Mouse (Mus musculus): Measurements from ENCODE around the gene Ifna11.

Ifna11 gene

GRCm38 (mm10) chr4:88840058-88840457, 20.3 kb downstream of the Ifna11 start:
- in situ Hi-C loops (cut with MboI), result no loop called here

GRCm38 (mm10) chr4:88841438-88841911, 21.7 kb downstream of the Ifna11 start, which contains the start of gene Ifna4:
TSS of gene Ifna4 (plus strand) at chr4:88841861.
- in situ Hi-C loops (cut with MboI), result no loop called here

GRCm38 (mm10) chr4:88845334-88845733, 25.6 kb downstream of the Ifna11 start:
- in situ Hi-C loops (cut with MboI), result no loop called here

GRCm38 (mm10) chr4:88849698-88850097, 29.9 kb downstream of the Ifna11 start, which contains the start of gene Ifna1:
TSS of gene Ifna1 (plus strand) at chr4:88850087.
- in situ Hi-C loops (cut with MboI), result loop anchor here (25.0 kb wide), 3 partner anchors 112 to 438 kb away; partner anchors contain the start of genes Cdkn2a and Mtap

GRCm38 (mm10) chr4:88851026-88851763, 31.4 kb downstream of the Ifna11 start:
- in situ Hi-C loops (cut with MboI), result loop anchor here (25.0 kb wide), 3 partner anchors 114 to 436 kb away; partner anchors contain the start of genes Cdkn2a and Mtap

- in situ Hi-C loops (cut with MboI), result loop anchor here (25.0 kb wide), 3 partner anchors 122 to 428 kb away; partner anchors contain the start of genes Cdkn2a and Mtap
Observed at GRCm38 (mm10) chr4:88859214-88859613, 39.5 kb downstream of the Ifna11 start.

- in situ Hi-C loops (cut with MboI), result loop anchor here (25.0 kb wide), 3 partner anchors 126 to 424 kb away; partner anchors contain the start of genes Cdkn2a and Mtap
Observed at GRCm38 (mm10) chr4:88863309-88863708, 43.5 kb downstream of the Ifna11 start.

GRCm38 (mm10) chr4:88864599-88864998, 44.8 kb downstream of the Ifna11 start:
- in situ Hi-C loops (cut with MboI), result loop anchor here (25.0 kb wide), 3 partner anchors 127 to 423 kb away; partner anchors contain the start of genes Cdkn2a and Mtap

GRCm38 (mm10) chr4:88865011-88865569, 45.3 kb downstream of the Ifna11 start:
- in situ Hi-C loops (cut with MboI), result loop anchor here (25.0 kb wide), 3 partner anchors 128 to 422 kb away; partner anchors contain the start of genes Cdkn2a and Mtap

GRCm38 (mm10) chr4:88867366-88867925, 47.7 kb downstream of the Ifna11 start:
- in situ Hi-C loops (cut with MboI), result loop anchor here (25.0 kb wide), 3 partner anchors 130 to 420 kb away; partner anchors contain the start of genes Cdkn2a and Mtap

GRCm38 (mm10) chr4:88867926-88868911, 48.5 kb downstream of the Ifna11 start:
- in situ Hi-C loops (cut with MboI), result loop anchor here (25.0 kb wide), 3 partner anchors 131 to 419 kb away; partner anchors contain the start of genes Cdkn2a and Mtap
